ENCODE assay signal across 13 mouse cellular contexts in the genomic region with DNA sequence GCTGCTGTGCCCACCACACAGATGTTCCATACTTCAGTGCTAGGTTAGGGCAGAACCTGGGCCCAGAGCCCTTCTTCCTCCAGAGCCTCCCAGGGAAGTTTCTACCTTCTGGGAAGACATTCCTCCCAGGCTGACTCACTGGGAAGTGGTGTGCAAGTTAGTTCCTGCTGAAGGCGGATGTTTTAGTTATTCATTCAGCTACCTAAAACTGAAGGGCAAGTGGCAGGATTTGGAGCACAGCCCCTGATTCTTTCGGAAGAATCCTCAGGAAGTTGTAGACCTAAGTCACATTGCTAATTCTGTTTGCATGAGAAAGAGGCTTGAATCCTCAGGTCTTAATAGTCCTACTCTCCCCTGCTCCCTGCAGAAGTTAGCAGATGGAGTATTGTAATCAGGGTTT. TPM values are rescaled to one million over a fixed set of nuclear protein-coding genes. Genes with fewer than 3 reads are reported as not detected.
DNase-seq lines count a peak whose midpoint lies in the region; ATAC-seq and TF ChIP-seq lines count a peak whose summit lies in the region.
"Had no signal": no experiment of that assay in that cellular context is flagged by ENCODE, and none has a peak within 500 bp of the region (broad histone marks: within the 10 kb centered on the region; RNA-seq: fewer than 3 reads in every experiment).

No protein-coding gene starts in this region.

- H3K36me3 ChIP-seq in heart, embryonic 12.5 days: peaks cover 68% of the 10 kb centered on the region
- peaks cover 72% of the 10 kb centered on the region for H3K36me3 ChIP-seq in limb, embryonic 15.5 days
- H3K36me3 ChIP-seq in limb, embryonic 10.5 days: peaks cover 83% of the 10 kb centered on the region
- peaks cover 26% of the 10 kb centered on the region for H3K36me3 ChIP-seq in myocyte (ENCODE audit: control insufficient read depth, insufficient read depth)

- H3K9me3 ChIP-seq in heart, embryonic 12.5 days (replicated peaks): no peaks in the 10 kb centered on the region
- no peaks in the 10 kb centered on the region for H3K9me3 ChIP-seq in limb, embryonic 15.5 days
- H3K9me3 ChIP-seq in limb, embryonic 10.5 days (replicated peaks): no peaks in the 10 kb centered on the region
- H3K9me3 ChIP-seq: hindbrain, embryonic 12.5 days had no signal

- CTCF ChIA-PET in Patski (lab: Charles Lee): interaction anchor here (1.7 kb wide), 1 partner anchor 11 kb away, joined by 5 read pairs; no protein-coding TSS in a partner anchor

- no peak overlapping the region for H3ac ChIP-seq in myocyte (ENCODE audit: control insufficient read depth, insufficient read length)

- no peak for ATAC-seq in heart, embryonic 12.5 days (ENCODE audit: insufficient number of reproducible peaks, low FRiP score)
- no peak for ATAC-seq in limb, embryonic 15.5 days (ENCODE audit: insufficient number of reproducible peaks, low FRiP score, low TSS enrichment, low read depth)
- ATAC-seq in Patski: peak; percentile 75
- ATAC-seq: CD4-positive, CD25-positive, alpha-beta regulatory T cell, adult 4 months had no signal

- TF ChIP-seq POLR2A in myocyte (IDR thresholded peaks at IDR 0.05; ENCODE audit: insufficient read length, low read depth): no peak

- H3K9ac ChIP-seq in heart, embryonic 12.5 days: no peak overlapping the region
- H3K9ac ChIP-seq in limb, embryonic 15.5 days: no peak overlapping the region
- H3K9ac ChIP-seq: hindbrain, embryonic 12.5 days had no signal

- WGBS in heart, embryonic 12.5 days: 79% methylated on average over 2 of the region's 2 CpGs
- WGBS in limb, embryonic 15.5 days: 80% methylated on average over 2 of the region's 2 CpGs
- WGBS in limb, embryonic 10.5 days: 88% methylated on average over 2 of the region's 2 CpGs

- no peak overlapping the region for H3K4me3 ChIP-seq in heart, embryonic 12.5 days
- H3K4me3 ChIP-seq in limb, embryonic 15.5 days: no peak overlapping the region
- no peak overlapping the region for H3K4me3 ChIP-seq in limb, embryonic 10.5 days
- H3K4me3 ChIP-seq in myocyte: no peak overlapping the region
- H3K4me3 ChIP-seq: hindbrain, embryonic 12.5 days had no signal

- H3K27me3 ChIP-seq in heart, embryonic 12.5 days (replicated peaks): no peaks in the 10 kb centered on the region
- no peaks in the 10 kb centered on the region for H3K27me3 ChIP-seq in limb, embryonic 15.5 days
- H3K27me3 ChIP-seq in limb, embryonic 10.5 days (ENCODE audit: low read depth, poor library complexity, severe bottlenecking): no peaks in the 10 kb centered on the region
- H3K27me3 ChIP-seq in Patski (no peaks in the 10 kb centered on the region), myocyte (ENCODE audit: control insufficient read depth, insufficient read depth, insufficient read length) (no peaks in the 10 kb centered on the region)
- H3K27me3 ChIP-seq: hindbrain, embryonic 12.5 days had no signal

- peaks cover 34% of the 10 kb centered on the region for H3K4me1 ChIP-seq in heart, embryonic 12.5 days (replicated peaks)
- H3K4me1 ChIP-seq in limb, embryonic 15.5 days: no peaks in the 10 kb centered on the region
- no peaks in the 10 kb centered on the region for H3K4me1 ChIP-seq in limb, embryonic 10.5 days
- H3K4me1 ChIP-seq: hindbrain, embryonic 12.5 days had no signal

- no peak overlapping the region for H3K4me2 ChIP-seq in heart, embryonic 12.5 days
- H3K4me2 ChIP-seq in limb, embryonic 15.5 days: no peak overlapping the region
- H3K4me2 ChIP-seq in myocyte (ENCODE audit: low read depth): peak overlapping the region; percentile 60
- H3K4me2 ChIP-seq: hindbrain, embryonic 12.5 days had no signal

- H3K27ac ChIP-seq in heart, embryonic 12.5 days (ENCODE audit: poor library complexity, severe bottlenecking): 0 out of 2 replicates have a peak overlapping the region, but pooled peaks have one; percentile 30
- H3K27ac ChIP-seq in limb, embryonic 15.5 days: 0 out of 2 replicates have a peak overlapping the region, but pooled peaks have one; percentile 38
- H3K27ac ChIP-seq in limb, embryonic 10.5 days: no peak overlapping the region
- H3K27ac ChIP-seq: hindbrain, embryonic 12.5 days had no signal

- no peaks in the 10 kb centered on the region for H3K79me2 ChIP-seq in myocyte (ENCODE audit: control insufficient read depth, insufficient read depth)

- POLR2A ChIA-PET in Patski (lab: Charles Lee): no interaction called here

- DNase-seq in heart, postnatal 14 days: no peak
- no peak for DNase-seq in limb, embryonic 10.5 days (ENCODE audit: low spot score)
- peak; percentile 61 for DNase-seq in Patski (ENCODE audit: low read depth, low spot score)
- no peak for DNase-seq in ovary, adult 18-20 months (ENCODE audit: low spot score)
- DNase-seq in thymus, adult 18-20 months: no peak
- DNase-seq: cerebellum, postnatal 36 days; lung, postnatal 4 days; thymus, adult 2 months had no signal

- TF ChIP-seq CTCF in Patski (IDR thresholded peaks at IDR 0.05): no peak

- intact Hi-C loops in heart, postnatal 14 days (cut with DNase I): no loop called here

- in situ Hi-C loops in Patski (cut with MboI; ENCODE audit: low pct_unique_long_range_greater_than_20kb): no loop called here

TF ChIP-seq in myocyte, 11 proteins besides CTCF, POLR2A, EP300 and RAD21:
- TF ChIP-seq TCF12 (IDR thresholded peaks at IDR 0.05; ENCODE audit: insufficient read depth, poor library complexity, severe bottlenecking) (no peak), MAX (IDR thresholded peaks at IDR 0.05; ENCODE audit: low read depth) (no peak), REST (IDR thresholded peaks at IDR 0.05; ENCODE audit: insufficient read depth, insufficient read length) (no peak), POLR2AphosphoS2 (IDR thresholded peaks at IDR 0.05; ENCODE audit: insufficient read length, low read depth) (no peak), CEBPB (IDR thresholded peaks at IDR 0.05; ENCODE audit: insufficient read depth, poor library complexity, severe bottlenecking) (no peak), MYOG (IDR thresholded peaks at IDR 0.05; ENCODE audit: control insufficient read depth in 1 of 3, insufficient read depth in 1 of 3, insufficient read length in 2 of 3, low read depth in 2 of 3) (no peak), MYOD1 (IDR thresholded peaks at IDR 0.05; ENCODE audit: control insufficient read depth in 1 of 3, insufficient read length in 2 of 3, low read depth in 2 of 3) (no peak), E2F4 (IDR thresholded peaks at IDR 0.05; ENCODE audit: insufficient read depth) (no peak), TCF3 (IDR thresholded peaks at IDR 0.05; ENCODE audit: insufficient read length, low read depth) (no peak), SRF (IDR thresholded peaks at IDR 0.05; ENCODE audit: control insufficient read depth, insufficient read length, low read depth) (no peak), USF1 (IDR thresholded peaks at IDR 0.05; ENCODE audit: low read depth) (no peak)

RNA-seq across cellular contexts. Expression of a gene that starts 9.4 kb away (rescaled TPM):
- polyA plus RNA-seq in heart, embryonic 12.5 days (2016; fragmentation: Nextera tagmentation; extraction: Ambion mirVana): 17.3 and 17.5 TPM in 2 replicates
- total RNA-seq in heart, postnatal 14 days (2021): 10 to 100 TPM; 32.7 to 32.8 TPM
- polyA plus RNA-seq in limb, embryonic 15.5 days (2015; fragmentation: Nextera tagmentation; extraction: Ambion mirVana): 22.3 and 28.3 TPM in 2 replicates
- polyA plus RNA-seq in limb, embryonic 10.5 days (2016; fragmentation: Nextera tagmentation; extraction: Ambion mirVana): 14.4 and 17.6 TPM in 2 replicates
- polyA plus RNA-seq in Patski (2021) (32.9 TPM), myocyte (2012; fragmentation: generic; extraction: Trizol) (20.7 TPM)

RNA-seq across cellular contexts. Expression of a gene that starts 28.9 kb away (rescaled TPM):
- 72.3 and 76.7 TPM in 2 replicates for polyA plus RNA-seq in heart, embryonic 12.5 days (2016; fragmentation: Nextera tagmentation; extraction: Ambion mirVana)
- total RNA-seq in heart, postnatal 14 days (2021): 100 to 1,000 TPM; 136 to 143 TPM
- polyA plus RNA-seq in limb, embryonic 15.5 days (2015; fragmentation: Nextera tagmentation; extraction: Ambion mirVana): 63.8 and 66.7 TPM in 2 replicates
- 19.7 and 20.2 TPM in 2 replicates for polyA plus RNA-seq in limb, embryonic 10.5 days (2016; fragmentation: Nextera tagmentation; extraction: Ambion mirVana)
- polyA plus RNA-seq in Patski (2021): 121 TPM
- polyA plus RNA-seq in myocyte (2012; fragmentation: generic; extraction: Trizol): 177 TPM

RNA-seq across cellular contexts. Expression of a gene that starts 33.5 kb away (rescaled TPM):
- 75.3 and 80.1 TPM in 2 replicates for polyA plus RNA-seq in heart, embryonic 12.5 days (2016; fragmentation: Nextera tagmentation; extraction: Ambion mirVana)
- total RNA-seq in heart, postnatal 14 days (2021): 100 to 1,000 TPM; 124 to 130 TPM
- 61.4 and 65.4 TPM in 2 replicates for polyA plus RNA-seq in limb, embryonic 15.5 days (2015; fragmentation: Nextera tagmentation; extraction: Ambion mirVana)
- polyA plus RNA-seq in limb, embryonic 10.5 days (2016; fragmentation: Nextera tagmentation; extraction: Ambion mirVana): 60.9 and 68.8 TPM in 2 replicates
- polyA plus RNA-seq in Patski (2021) (141 TPM), myocyte (2012; fragmentation: generic; extraction: Trizol) (125 TPM)

RNA-seq across cellular contexts. Expression of a gene that starts 57.6 kb away (rescaled TPM):
- 110 and 111 TPM in 2 replicates for polyA plus RNA-seq in heart, embryonic 12.5 days (2016; fragmentation: Nextera tagmentation; extraction: Ambion mirVana)
- total RNA-seq in heart, postnatal 14 days (2021): 10 to 100 TPM; 91.1 to 94.4 TPM
- polyA plus RNA-seq in limb, embryonic 15.5 days (2015; fragmentation: Nextera tagmentation; extraction: Ambion mirVana): 109 and 117 TPM in 2 replicates
- polyA plus RNA-seq in limb, embryonic 10.5 days (2016; fragmentation: Nextera tagmentation; extraction: Ambion mirVana): 105 and 123 TPM in 2 replicates
- polyA plus RNA-seq in Patski (2021) (116 TPM), myocyte (2012; fragmentation: generic; extraction: Trizol) (34.5 TPM)
